Comparison of ENCODE assay signal across 11 mouse cellular contexts in genomic region chr6:124636858-124637460, GRCm38 (mm10). TPM values are rescaled to one million over a fixed set of nuclear protein-coding genes. Genes with fewer than 3 reads are reported as not detected.
DNase-seq lines count a peak whose midpoint lies in the region; ATAC-seq and TF ChIP-seq lines count a peak whose summit lies in the region.
"Not testable (repeated sequence)": the region's sequence is repeated elsewhere in the genome, so short reads cannot be mapped to it uniquely, and the experiment has no call there.
"Had no signal": no experiment of that assay in that cellular context is flagged by ENCODE, and none has a peak within 500 bp of the region (broad histone marks: within the 10 kb centered on the region; RNA-seq: fewer than 3 reads in every experiment).

No protein-coding gene starts in this region.

- H3K9ac ChIP-seq in heart, adult 2 months (ENCODE audit: low read depth, low read length); kidney, embryonic 16.5 days (replicated peaks; ENCODE audit: low read length); liver, adult 2 months (ENCODE audit: low read depth, low read length): not testable (repeated sequence)

- H3K27me3 ChIP-seq in heart, adult 2 months (ENCODE audit: control insufficient read depth, insufficient read depth, low read length); kidney, embryonic 16.5 days (ENCODE audit: insufficient read depth, low read length); liver, adult 2 months (ENCODE audit: control insufficient read depth, insufficient read depth, low read length): not testable (repeated sequence)

- TF ChIP-seq POLR2A in heart, adult 2 months (IDR thresholded peaks at IDR 0.05; ENCODE audit: insufficient read depth, low read depth, low read length); liver, adult 2 months (IDR thresholded peaks at IDR 0.05; ENCODE audit: extremely low read depth, insufficient read depth, low read length): not testable (repeated sequence)

- not testable (repeated sequence) for H3K79me2 ChIP-seq in heart, adult 2 months (replicated peaks; ENCODE audit: control insufficient read depth, insufficient read depth, low read length); liver, adult 2 months (ENCODE audit: control insufficient read depth, insufficient read depth, low read length)

- not testable (repeated sequence) for H3K9me3 ChIP-seq in kidney, embryonic 16.5 days (ENCODE audit: low read length)

- H3K4me2 ChIP-seq in kidney, embryonic 16.5 days (replicated peaks; ENCODE audit: low read depth, low read length) = not testable (repeated sequence)

- not testable (repeated sequence) for H3K36me3 ChIP-seq in heart, adult 2 months (ENCODE audit: control insufficient read depth, insufficient read depth, low read length); kidney, embryonic 16.5 days (ENCODE audit: insufficient read depth, low read length); liver, adult 2 months (ENCODE audit: control insufficient read depth, insufficient read depth, low read length)

- TF ChIP-seq EP300 in heart, adult 2 months (IDR thresholded peaks at IDR 0.05; ENCODE audit: insufficient read depth, low read depth, low read length) = not testable (repeated sequence)

- peak; percentile 74; the same call in 1 of the 2 replicates for ATAC-seq in kidney, embryonic 16.5 days (ENCODE audit: low FRiP score, low TSS enrichment)

- not testable (repeated sequence) for H3K4me1 ChIP-seq in heart, adult 2 months (ENCODE audit: control insufficient read depth, insufficient read depth, low read length); kidney, embryonic 16.5 days (ENCODE audit: insufficient read depth, low read length); liver, adult 2 months (ENCODE audit: control insufficient read depth, insufficient read depth, low read length)

- WGBS in heart, adult 2 months = 23% methylated on average over 6 of the region's 6 CpGs
- WGBS in kidney, embryonic 16.5 days = 43% methylated on average over 6 of the region's 6 CpGs
- 47% methylated on average over 6 of the region's 6 CpGs for WGBS in liver, adult 2 months

- not testable (repeated sequence) for H3K4me3 ChIP-seq in heart, adult 2 months; kidney, embryonic 16.5 days (ENCODE audit: low read length); liver, adult 2 months (ENCODE audit: insufficient read depth, low read depth, low read length)

- not testable (repeated sequence) for H3K27ac ChIP-seq in heart, adult 2 months; kidney, embryonic 16.5 days (ENCODE audit: low read length); liver, adult 2 months (replicated peaks; ENCODE audit: insufficient read depth, low read depth, low read length)

- intact Hi-C loops in heart, adult 2 months (cut with DNase I) = not testable (repeated sequence)

- TF ChIP-seq CTCF in heart, adult 2 months (IDR thresholded peaks at IDR 0.05) = peak; percentile 21
- peak; percentile 4; the same call in 1 of the 2 replicates for TF ChIP-seq CTCF in liver, adult 2 months (IDR thresholded peaks at IDR 0.05; ENCODE audit: low read depth, low read length)

- DNase-seq in ES-CJ7 (ENCODE audit: low read depth, low spot score) (peak; percentile 65), WW6 (ENCODE audit: low read depth, low spot score) (peak; percentile 20)
- peak; percentile 31 for DNase-seq in c-Kit-positive CD71-negative TER-119-negative erythroid progenitor cells, embryonic 14.5 days (ENCODE audit: low read depth)
- not testable (repeated sequence) for DNase-seq in heart, adult 2 months; liver, adult 2 months (ENCODE audit: extremely low read depth, low read depth, low spot score)
- DNase-seq in lung, postnatal 36 days = peak; percentile 34

RNA-seq across cellular contexts. Expression of gene C1s2, which starts 1.1 kb away (rescaled TPM):
- under 1 TPM; 0.26 to 0.48 TPM for total RNA-seq in heart, adult 2 months (2021)
- polyA plus RNA-seq in heart, adult 2 months (2012; rRNA removed) = not detected in 2 replicates
- 0.09 and 0.12 TPM in 2 replicates for polyA plus RNA-seq in kidney, embryonic 16.5 days (2015; fragmentation: Nextera tagmentation; extraction: Ambion mirVana)
- total RNA-seq in liver, adult 2 months (2014; rRNA removed) = 0.09 TPM in 1 of 2 replicates, not detected in the other
- not detected in 2 replicates for polyA plus RNA-seq in liver, adult 2 months (2012; rRNA removed)
- polyA plus RNA-seq: CD4-positive, CD25-positive, alpha-beta regulatory T cell, adult 4 months; embryonic facial prominence, embryonic 13.5 days; heart, embryonic 11.5 days; hindbrain, embryonic 12.5 days had no signal

RNA-seq across cellular contexts. Expression of gene Lpcat3, which starts 25.9 kb away (rescaled TPM):
- total RNA-seq in heart, adult 2 months (2021) = 10 to 100 TPM; 34.9 to 40.5 TPM
- 73.4 and 116 TPM in 2 replicates for polyA plus RNA-seq in heart, adult 2 months (2012; rRNA removed)
- polyA plus RNA-seq in kidney, embryonic 16.5 days (2015; fragmentation: Nextera tagmentation; extraction: Ambion mirVana) = 88.6 and 97.2 TPM in 2 replicates
- 72.4 and 99.9 TPM in 2 replicates for total RNA-seq in liver, adult 2 months (2014; rRNA removed)
- 172 and 188 TPM in 2 replicates for polyA plus RNA-seq in liver, adult 2 months (2012; rRNA removed)
